Mouse (Mus musculus) urinary bladder, adult 18-20 months (tissue): ENCODE data around the gene Gpr108.
"Not testable (repeated sequence)": the region's sequence is repeated elsewhere in the genome, so short reads cannot be mapped to it uniquely, and the experiment has no call there.

Source experiments
- DNase-seq, 2 experiments: peaks; one replicate each; pipeline ENCODE4 v3.0.0; 2022; ENCODE audit warnings: low spot score in 2 of 2, mixed read lengths in 2 of 2

Gene Gpr108

DNA sequence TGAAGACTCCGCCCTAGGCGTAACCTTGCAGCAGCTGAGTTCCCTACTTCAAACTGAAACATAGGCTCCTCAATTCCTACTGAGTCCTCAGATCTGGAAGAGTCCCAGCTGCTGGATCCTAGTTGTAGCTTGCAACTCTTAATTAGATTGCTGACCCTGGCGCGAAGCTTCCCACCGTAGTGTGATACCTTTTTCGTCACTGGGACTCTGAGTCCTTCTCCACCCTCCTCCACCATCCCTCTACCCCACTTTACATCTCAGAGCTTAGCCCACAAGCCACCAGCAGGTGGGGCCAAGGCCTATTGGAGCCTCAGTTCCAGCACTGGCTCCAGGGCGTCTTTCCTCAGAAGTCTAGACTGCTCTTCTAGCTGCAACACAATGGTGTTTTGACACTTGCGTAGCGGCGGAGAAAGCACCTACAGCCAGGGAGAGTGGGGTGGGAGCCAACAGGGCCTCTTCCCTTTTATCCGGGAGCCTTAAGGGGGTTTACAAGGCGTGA lies at the start of gene Gpr108:
Gpr108 (minus strand) TSS at position 246 of the 499 bp plus-strand sequence.
- peak; percentile 76 to 81 for DNase-seq

DNA sequence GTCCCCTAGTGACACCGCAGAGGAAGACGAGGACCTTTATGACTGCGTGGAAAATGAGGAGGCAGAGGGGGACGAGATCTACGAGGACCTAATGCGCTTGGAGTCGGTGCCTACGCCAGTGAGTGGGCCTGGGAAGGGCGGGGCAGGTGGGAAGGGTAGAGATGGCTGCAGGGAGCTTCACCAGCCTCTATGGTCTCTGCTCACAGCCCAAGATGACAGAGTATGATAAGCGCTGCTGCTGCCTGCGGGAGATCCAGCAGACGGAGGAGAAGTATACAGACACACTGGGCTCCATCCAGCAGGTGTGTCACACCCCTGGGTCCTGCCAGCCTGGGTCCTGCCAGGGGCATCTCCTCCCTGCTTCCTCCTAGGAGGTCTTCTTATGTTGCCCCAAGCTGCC lies 48.8 kb upstream of the Gpr108 start:
- no peak for DNase-seq

DNA sequence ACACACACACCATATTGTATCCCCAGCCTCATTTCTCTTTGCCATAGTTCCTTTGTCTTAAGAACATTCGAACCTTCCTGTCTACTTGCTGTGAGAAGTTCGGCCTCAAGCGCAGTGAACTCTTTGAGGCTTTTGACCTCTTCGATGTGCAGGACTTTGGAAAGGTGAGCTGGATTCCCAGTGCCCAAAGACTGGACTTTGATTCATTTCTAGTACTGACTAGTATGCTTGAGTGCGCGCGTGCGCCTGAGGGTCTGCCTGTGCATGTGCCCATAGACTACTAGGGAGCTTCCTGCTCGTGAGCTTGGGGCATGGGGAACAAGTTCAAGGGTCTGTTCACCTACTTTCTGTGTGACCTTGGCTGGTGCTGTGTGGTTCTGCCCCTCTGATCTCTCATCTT lies 47.7 kb upstream of the Gpr108 start:
- DNase-seq = no peak

GRCm38 (mm10) chr17:57292968-57293367 lies 44.7 kb upstream of the Gpr108 start:
- no peak for DNase-seq

GRCm38 (mm10) chr17:57292302-57292701 lies 44.1 kb upstream of the Gpr108 start:
- no peak for DNase-seq

GRCm38 (mm10) chr17:57290671-57291055 lies 42.4 kb upstream of the Gpr108 start:
- DNase-seq = no peak

- no peak for DNase-seq
Measured at GRCm38 (mm10) chr17:57290001-57290670, 41.9 kb upstream of the Gpr108 start.

GRCm38 (mm10) chr17:57289252-57289651 lies 41.0 kb upstream of the Gpr108 start:
- no peak for DNase-seq

GRCm38 (mm10) chr17:57286718-57287355 lies 38.6 kb upstream of the Gpr108 start:
- no peak for DNase-seq

GRCm38 (mm10) chr17:57285077-57285476 lies 36.8 kb upstream of the Gpr108 start:
- DNase-seq = no peak

DNA sequence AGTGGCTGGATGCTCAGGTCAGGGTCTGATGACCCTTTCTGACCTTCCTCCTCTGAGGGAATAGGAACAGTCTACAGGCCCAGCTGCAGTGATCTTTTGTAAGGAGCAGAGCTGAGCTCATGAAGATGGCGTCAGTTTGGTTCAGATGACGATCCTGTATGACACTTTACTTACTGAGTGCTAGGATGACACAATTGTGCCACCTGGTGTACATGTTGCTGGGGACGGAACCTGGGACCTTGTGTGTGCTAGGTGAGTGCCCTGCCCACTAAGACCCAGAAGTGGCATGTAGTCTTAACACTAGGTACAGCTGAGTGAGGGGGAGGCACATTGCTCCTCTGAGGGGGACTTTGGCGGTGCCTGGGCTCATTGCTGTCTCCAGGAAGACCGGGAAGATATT lies 35.7 kb upstream of the Gpr108 start:
- DNase-seq = no peak

GRCm38 (mm10) chr17:57280411-57280810 lies 32.2 kb upstream of the Gpr108 start:
- DNase-seq = no peak

- no peak for DNase-seq
Measured at GRCm38 (mm10) chr17:57279591-57280224, 31.5 kb upstream of the Gpr108 start.

DNA sequence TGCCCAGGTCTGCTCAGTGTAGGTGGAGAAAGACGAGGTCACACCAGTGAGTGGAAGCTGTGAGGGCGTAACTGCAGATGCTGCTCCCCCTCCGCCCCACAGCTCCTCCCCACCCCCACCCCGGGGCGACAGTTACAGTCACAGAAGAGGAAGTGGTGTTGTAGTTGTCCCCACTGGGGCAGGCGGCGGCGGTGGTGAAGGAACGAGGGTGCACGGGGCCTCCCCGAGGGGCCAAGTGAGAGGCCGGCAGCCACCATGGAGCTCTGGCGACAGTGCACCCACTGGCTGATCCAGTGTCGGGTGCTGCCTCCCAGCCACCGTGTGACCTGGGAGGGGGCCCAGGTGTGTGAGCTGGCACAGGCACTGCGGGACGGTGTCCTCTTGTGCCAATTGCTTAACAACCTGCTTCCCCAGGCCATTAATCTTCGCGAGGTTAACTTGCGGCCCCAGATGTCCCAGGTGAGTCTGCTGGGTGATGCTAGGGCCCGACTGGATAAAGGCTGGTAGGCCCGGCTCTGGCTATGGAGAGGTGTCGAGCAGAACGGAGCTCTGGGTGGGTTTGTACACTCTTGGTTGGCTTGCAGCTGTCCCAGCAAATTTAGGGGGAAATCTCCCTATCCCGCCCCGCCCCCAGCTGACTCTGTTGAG lies 30.8 kb upstream of the Gpr108 start, which contains the start of gene Vav1:
Vav1 (plus strand) TSS at position 158 of the 648 bp plus-strand sequence.
- no peak for DNase-seq

- no peak for DNase-seq
Measured at GRCm38 (mm10) chr17:57278537-57278936, 30.3 kb upstream of the Gpr108 start.

GRCm38 (mm10) chr17:57277598-57278261 lies 29.5 kb upstream of the Gpr108 start:
- DNase-seq = not testable (repeated sequence)

DNA sequence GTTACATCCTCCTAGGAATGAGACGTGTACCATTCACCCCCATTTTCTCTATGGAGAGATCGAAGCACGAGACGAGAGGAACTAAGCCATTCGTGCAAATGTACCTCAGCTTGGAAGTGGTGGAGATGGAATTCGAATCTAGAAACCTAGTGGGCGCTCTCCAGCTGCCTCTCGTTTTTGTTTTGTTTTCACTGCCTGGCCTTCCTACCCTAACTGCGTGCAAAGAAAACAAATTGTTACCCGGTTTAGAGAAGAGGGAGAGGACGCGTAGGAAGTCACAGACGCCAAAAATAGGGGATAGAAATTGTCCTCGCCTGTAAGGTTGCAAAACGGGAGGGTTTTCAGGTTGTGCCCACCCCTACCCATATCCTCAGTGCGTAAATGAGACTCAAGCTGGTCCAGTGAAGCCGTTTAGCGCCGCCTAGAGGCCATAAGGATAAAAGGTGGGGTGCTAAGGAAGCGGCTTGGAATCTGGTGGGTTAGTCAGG lies 28.4 kb upstream of the Gpr108 start:
- DNase-seq = peak; percentile 48 to 64

GRCm38 (mm10) chr17:57275997-57276351 lies 27.7 kb upstream of the Gpr108 start:
- DNase-seq = peak in 1 of 2 experiments; percentile 44

- DNase-seq = peak; percentile 92
Measured at GRCm38 (mm10) chr17:57275111-57275996, 27.1 kb upstream of the Gpr108 start.

DNA sequence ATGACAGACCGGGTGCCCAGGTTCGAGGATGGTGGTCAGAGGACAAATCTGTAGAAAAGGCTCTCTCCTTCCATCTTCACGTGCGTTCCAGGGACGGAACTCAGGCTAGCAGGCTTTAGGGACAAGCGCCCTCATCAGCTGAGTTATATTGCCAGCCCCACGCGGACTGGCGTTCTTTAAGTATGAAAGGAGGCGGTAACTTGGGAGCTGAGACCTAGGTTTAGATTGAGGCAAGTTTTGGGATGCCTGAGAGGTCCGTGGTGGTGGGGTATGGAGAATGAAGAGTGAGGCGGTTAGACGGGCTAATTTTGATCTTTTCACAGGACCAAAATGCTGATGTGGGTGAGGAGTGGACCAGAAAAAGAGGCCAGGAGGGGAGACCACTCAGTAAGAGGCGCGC lies 26.4 kb upstream of the Gpr108 start:
- no peak for DNase-seq

- DNase-seq = no peak
Measured at GRCm38 (mm10) chr17:57273846-57274245, 25.6 kb upstream of the Gpr108 start.
